Mouse (Mus musculus): Measurements from ENCODE around the gene Dock6. TPM values are rescaled to one million over a fixed set of nuclear protein-coding genes. Genes with fewer than 3 reads are reported as not detected.
"Not testable (repeated sequence)": the region's sequence is repeated elsewhere in the genome, so short reads cannot be mapped to it uniquely, and the experiment has no call there.

Dock6 gene
- total RNA-seq, 4 experiments from 2014 or later, result 14.6 to 19.8 (median 16.8) TPM

DNA sequence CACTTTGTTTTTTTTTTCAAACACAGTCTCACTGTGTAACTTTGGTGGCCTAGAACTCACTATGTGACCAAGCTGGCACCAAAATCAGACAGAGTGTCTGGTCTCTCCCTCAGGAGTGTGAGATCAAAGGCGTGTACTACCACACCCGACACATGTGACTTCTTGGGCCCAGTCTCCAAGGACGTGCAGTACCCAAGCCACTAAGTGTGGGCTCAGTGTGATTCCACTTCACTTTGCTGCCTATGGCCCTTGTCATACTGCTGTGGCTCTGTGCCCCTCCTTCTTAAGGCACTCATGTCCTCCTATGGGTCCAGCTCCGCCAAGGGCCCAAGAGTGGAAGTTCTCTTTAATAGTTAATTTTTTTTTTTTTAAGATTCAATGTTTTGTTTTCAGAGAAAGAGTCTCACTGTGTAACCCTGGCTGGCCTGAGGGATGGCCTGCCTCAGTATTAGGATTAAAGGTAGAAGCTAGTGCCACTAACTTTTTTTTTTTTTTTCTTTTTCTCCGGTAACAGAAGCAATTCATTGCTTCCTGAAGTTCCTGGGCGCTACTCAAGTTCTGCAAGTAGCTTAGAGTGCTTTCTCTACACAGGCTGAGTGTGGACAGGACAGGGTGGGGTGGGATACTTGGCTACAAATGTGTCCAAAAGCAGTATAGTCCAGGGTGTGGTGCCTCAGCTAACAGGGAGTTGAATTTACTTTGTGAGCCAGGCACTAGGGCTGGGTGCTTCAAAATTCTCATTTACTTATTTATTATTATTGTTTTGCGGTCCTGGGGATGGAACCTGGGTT lies 67.7 kb downstream of the Dock6 start:
- DNase-seq (ENCODE audit: low spot score in 2 of 2), result no peak

GRCm38 (mm10) chr9:21781657-21782468 lies 70.6 kb downstream of the Dock6 start:
- no peak for DNase-seq (ENCODE audit: low spot score in 2 of 2)

GRCm38 (mm10) chr9:21777726-21778125 lies 74.7 kb downstream of the Dock6 start:
- no peak for DNase-seq (ENCODE audit: low spot score in 2 of 2)

DNA sequence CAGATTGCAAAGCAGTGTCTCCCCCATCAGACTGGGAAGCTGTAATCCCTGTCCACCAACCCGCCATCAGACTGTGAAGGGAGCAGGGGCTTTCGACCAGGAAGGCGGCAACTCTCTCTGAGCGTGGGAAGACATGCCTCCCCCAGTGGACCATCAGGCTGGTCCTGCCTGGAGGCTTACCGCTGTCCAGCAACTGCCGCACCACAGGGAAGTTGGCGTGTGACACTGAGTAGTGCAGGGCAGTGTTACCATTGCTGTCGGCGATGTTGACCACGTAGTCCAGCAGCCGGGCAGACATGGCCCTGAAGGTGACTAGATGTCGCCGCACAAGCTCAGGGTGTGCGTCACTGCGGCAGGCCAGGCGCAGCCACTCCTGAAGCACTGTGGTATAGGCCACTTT lies 78.1 kb downstream of the Dock6 start:
- DNase-seq (ENCODE audit: low spot score in 2 of 2), result no peak

GRCm38 (mm10) chr9:21773396-21773795 lies 79.0 kb downstream of the Dock6 start:
- DNase-seq (ENCODE audit: low spot score in 2 of 2), result not testable (repeated sequence)

DNA sequence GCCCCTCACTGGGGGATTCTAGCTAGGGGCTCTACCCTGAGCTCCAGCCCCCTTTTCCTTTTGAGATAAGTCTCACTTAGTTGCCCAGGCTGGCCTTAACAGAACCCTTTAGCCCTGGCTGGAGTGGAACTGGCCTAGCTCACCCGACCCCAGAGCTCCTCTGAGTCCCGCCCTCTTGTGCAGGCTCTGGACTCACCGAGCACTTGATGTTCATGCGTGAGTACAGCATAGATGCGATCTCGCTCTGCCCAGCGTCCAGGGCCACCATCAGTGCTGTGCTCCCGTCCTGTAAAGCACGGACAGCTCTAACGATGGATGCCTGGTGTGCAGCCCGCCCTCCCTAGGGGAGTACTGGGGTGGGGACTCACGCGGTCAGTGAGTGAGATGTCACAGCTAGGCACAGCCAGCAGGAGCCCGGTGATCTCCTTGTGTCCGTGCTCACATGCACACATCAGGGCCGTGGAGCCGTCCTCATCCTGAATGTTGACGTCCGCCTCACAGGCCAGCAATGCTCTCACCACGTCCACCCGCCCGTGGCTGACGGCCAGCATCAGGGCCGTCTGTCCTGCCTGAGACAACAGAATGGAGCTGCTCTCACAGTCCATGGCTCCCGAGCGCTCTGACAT lies 82.8 kb downstream of the Dock6 start:
- no peak for DNase-seq (ENCODE audit: low spot score in 2 of 2)

GRCm38 (mm10) chr9:21768511-21769411 lies 83.7 kb downstream of the Dock6 start:
- no peak for DNase-seq (ENCODE audit: low spot score in 2 of 2)

GRCm38 (mm10) chr9:21767896-21768295 lies 84.5 kb downstream of the Dock6 start:
- DNase-seq (ENCODE audit: low spot score in 2 of 2), result no peak

GRCm38 (mm10) chr9:21764084-21764999 lies 88.1 kb downstream of the Dock6 start:
- DNase-seq (ENCODE audit: low spot score in 2 of 2), result no peak

DNA sequence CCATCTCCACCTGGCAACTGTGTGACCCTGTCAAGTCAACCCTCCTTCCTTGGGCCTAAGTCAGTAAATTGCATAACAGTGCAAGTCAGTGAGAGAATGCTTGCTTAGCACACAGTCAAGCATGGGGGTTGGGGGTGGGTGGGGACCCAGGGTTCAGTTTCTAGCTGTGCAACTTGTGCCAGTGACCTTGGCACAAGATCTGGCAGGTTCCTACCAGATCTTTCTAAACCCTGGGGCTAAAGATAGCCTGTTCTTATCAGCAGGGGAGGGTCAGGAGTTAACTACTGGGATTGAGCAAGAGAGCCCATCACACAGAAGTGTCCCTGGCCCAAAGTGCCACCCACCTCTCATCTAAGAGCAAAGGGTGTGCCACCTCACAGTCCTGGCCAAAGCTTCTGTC lies 90.3 kb downstream of the Dock6 start:
- DNase-seq (ENCODE audit: low spot score in 2 of 2), result no peak

DNA sequence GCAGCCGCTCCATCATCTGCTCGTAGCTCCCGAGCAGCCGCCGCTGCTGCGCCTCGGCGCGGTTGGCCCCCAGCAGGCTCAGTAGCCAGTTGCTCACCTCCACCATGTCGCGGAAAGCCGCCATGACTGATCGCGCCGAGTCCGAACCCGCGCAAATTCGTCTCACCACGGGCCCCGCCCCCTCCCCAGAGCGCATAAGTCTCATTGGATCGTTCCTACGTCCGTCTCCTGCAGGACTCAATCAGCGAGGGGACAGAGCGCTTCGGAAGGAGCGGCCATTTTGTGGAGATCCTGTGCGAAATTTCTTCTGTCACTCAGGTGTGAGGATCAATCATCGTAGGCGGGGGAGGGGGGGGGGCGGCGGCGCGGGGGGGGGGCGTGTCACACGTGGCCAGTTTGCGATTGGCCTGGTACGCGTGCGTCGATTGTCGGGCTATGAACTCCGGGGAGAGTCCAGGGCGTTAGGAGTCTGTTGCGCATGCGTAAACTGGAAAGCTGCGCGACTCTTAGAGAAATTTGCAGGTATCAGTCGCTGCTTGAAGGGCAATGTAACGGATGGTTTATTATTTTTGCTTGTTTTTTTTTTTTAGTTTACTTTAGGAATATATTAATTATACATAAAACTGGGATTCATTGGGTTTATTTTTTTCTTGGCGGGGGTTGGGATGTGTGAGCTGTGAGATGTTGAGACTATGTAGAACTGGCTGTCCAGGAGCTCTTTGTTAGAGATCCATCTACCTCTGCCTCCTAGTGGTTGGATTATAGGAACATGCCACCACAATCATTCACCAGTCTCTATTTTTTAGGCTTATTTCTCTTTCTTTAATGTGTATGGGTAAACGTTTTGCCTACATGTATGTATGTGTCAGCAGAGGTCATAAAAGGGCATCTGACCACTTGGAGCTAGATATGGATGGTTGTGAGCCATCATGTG lies 92.0 kb downstream of the Dock6 start, which contains the start of gene Spc24:
Gene Spc24 (minus strand): TSS at position 149 of the 934 bp plus-strand sequence.
- DNase-seq (ENCODE audit: low spot score in 2 of 2), result peak; percentile 92

GRCm38 (mm10) chr9:21759718-21760117 lies 92.7 kb downstream of the Dock6 start:
- DNase-seq (ENCODE audit: low spot score in 2 of 2), result peak in 1 of 2 experiments; percentile 30

DNA sequence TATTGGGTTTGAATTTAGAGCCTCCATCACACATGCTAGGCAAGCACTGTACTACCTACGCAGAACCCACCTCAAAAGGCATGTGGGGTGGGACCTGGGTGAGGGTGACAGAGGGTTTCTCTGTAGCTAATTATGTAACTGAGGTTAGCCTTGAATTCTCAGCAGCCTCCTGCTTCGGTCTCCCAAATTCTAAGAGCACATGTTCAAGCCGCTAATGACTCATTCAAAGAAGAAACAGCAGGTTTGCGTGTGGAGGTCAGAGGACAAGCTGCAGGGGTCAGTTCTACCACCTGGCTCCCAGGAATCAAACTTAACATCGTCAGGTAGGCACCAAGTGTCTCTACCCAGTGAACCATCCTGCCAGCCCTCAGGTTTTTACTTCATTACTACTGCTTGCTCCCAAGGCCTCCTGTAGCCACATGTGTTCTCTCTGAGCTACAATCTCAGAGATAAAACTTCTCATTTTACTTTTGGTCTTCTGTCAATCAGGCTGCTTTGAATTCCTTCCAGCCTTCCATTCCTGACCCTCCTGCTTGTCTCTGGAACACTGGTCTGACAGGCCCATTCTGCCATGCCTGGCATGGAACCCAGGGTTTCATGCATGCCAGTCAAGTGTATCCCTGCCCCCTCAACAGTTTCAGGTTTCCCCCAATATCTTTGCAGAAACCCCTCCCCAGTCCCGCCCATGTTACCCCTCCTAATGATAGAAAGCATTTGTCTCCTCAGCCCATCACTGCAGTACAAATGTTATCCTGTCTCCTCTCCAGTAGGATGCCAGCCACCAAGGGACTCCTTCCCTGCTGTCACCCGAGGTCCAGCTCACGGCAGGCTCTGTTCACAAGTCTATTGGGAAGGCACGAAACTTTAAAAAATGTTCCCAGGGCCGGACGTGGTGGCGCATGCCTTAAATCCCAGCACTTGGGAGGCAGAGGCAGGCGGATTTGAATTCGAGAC lies 93.6 kb downstream of the Dock6 start:
- no peak for DNase-seq (ENCODE audit: low spot score in 2 of 2)

DNA sequence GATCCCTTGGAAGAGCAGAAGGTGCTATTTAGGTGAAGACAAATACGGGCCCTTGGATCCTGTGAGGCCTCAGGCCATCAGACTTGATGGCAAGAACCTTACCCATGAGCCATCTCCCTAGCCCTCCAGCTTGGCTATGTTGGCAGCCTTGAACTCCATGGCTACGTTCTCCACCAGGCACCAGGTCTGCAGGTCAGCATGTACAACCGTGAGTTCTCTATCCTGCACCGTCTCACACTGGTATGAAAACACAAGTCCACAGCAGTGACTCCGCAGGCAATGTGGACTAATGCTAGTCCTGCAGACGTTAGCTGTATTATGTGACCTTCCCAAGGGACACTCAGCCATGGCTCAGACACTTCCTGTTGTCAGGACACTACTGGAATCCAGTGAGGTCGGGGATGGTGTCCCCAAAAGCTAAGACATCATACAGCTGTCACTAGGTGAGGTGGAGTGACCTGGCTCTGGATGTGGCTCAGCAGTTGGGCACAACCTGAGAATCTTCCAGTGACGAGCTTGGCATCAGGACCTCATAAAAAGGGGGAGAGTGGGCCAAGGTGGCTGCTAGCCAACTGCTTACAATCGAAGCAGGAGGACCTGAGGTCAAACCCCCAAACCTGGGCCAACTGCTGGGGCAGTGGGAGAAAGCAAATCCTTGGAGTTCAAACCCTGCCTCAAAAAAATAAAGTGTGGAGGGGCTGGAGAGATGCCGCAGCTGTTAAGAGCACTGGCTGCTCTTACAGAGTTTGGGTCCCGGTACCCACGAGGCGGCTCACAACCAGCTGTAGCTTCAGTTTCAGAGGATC lies 97.7 kb downstream of the Dock6 start:
- no peak for DNase-seq (ENCODE audit: low spot score in 2 of 2)

DNA sequence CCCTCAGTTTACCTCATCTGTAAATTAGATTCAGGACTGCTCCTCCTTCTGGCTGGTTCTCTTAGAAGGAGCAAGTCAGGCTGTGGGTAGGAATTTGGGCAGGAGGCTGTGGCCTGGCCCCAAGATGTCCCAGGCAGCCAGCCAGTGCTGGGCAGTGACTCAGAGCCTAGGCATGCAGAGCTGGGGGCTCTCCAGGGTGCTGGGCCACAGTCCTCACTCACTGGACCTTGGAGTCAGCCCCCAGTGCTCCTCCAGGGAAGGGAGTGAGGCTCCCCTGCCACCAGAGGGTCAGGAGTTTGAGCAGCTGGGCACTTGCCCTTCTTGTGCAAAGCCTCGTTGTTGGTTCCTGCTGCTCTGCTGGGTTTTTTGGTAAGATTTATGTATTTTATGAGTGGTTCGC lies 98.4 kb downstream of the Dock6 start:
- DNase-seq (ENCODE audit: low spot score in 2 of 2), result no peak

DNA sequence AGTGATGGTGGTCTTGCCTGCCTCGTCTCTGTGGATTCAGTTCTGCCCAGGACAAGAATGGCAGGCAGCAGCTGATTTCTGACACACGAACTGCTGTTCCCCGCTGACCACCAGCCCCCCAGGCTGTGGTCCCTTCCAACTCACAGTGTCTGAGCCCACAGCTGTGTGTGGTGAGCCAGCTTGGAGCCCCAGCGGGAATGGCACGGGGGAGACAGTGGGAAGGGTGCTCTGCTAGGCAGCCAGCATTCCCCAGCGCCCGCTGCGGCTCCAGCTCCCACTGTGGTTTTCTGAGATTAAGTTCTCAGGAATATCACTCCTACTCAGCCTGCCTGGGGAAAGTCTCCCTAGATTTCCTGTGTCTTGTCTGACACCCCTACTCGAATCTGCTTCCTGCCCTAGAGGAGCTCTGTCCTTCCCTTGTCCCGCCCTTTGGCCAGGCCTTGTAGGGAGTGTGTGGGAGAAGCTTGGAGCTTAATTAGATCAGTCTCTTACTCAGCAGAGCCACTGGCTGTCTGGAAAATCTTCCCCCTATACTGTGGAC lies 100.1 kb downstream of the Dock6 start:
- DNase-seq (ENCODE audit: low spot score in 2 of 2), result no peak

All from left cerebral cortex, adult 8-10 months (tissue).